Mouse (Mus musculus) neural tube, embryonic 15.5 days (tissue): ENCODE measurements at regions not wholly inside any gene's neighbourhood (a gene's known extent, or its start where the extent isn't known, plus 50 kb on each side); places are given as distances from the start of the nearest gene placed in this dataset.

ENCODE experiments used
- ATAC-seq: fragments of 200-750 bp; cut with Nextera tagmentation; 2 replicates; pipeline ENCODE4 v1.8.0; 2017; ENCODE audit warnings: mild to moderate bottlenecking, moderate TSS enrichment, moderate library complexity; ENCODE audit not compliant: low FRiP score
- H3K27ac ChIP-seq: fragments of 300-500 bp; sonication (generic); replicated peaks from 2 replicates; pipeline ENCODE4 v1.5.1; 2015; ENCODE audit warnings: mild to moderate bottlenecking, inconsistent platforms
- H3K27me3 ChIP-seq: fragments of 300-500 bp; sonication (generic); replicated peaks from 2 replicates; pipeline ENCODE4 v1.6.1; 2015; ENCODE audit warnings: inconsistent platforms
- H3K36me3 ChIP-seq: fragments of 300-500 bp; sonication (generic); 2 replicates; pipeline ENCODE4 v1.6.1; 2015; ENCODE audit warnings: inconsistent platforms
- H3K4me1 ChIP-seq: fragments of 300-500 bp; sonication (generic); 2 replicates; pipeline ENCODE4 v1.6.1; 2015; ENCODE audit warnings: inconsistent platforms
- H3K4me2 ChIP-seq: fragments of 300-500 bp; sonication (generic); 2 replicates; pipeline ENCODE4 v1.6.1; 2015; ENCODE audit warnings: inconsistent platforms, mild to moderate bottlenecking, moderate library complexity
- H3K4me3 ChIP-seq: fragments of 300-500 bp; sonication (generic); replicated peaks from 2 replicates; pipeline ENCODE4 v1.5.1; 2015; ENCODE audit warnings: mild to moderate bottlenecking, inconsistent platforms
- H3K9ac ChIP-seq: fragments of 300-500 bp; sonication (generic); replicated peaks from 2 replicates; pipeline ENCODE4 v1.6.1; 2015; ENCODE audit warnings: mild to moderate bottlenecking, inconsistent platforms
- H3K9me3 ChIP-seq: fragments of 300-500 bp; sonication (generic); replicated peaks from 2 replicates; pipeline ENCODE4 v1.6.1; 2016; ENCODE audit warnings: inconsistent platforms
- WGBS: fragments of 180-500 bp; shearing (Covaris S2); methylation state at CpG from one replicate; pipeline ENCODE4 v1.1.7; 2015; ENCODE audit warnings: mixed read lengths; 5-methylcytosine and 5-hydroxymethylcytosine counted together

GRCm38 (mm10) chr3:118062569-118062968 is 193.8 kb upstream of the Snx7 start:
- Histone ChIP-seq H3K9me3 (no peaks in the 10 kb centered on the region), H3K9ac (no peak overlapping the region), H3K27me3 (no peaks in the 10 kb centered on the region), H3K4me3 (no peak overlapping the region), H3K4me1 (no peaks in the 10 kb centered on the region), H3K36me3 (no peaks in the 10 kb centered on the region), H3K27ac (no peak overlapping the region), H3K4me2 (no peak overlapping the region)
- WGBS = 86% methylated on average over 1 of the region's 1 CpGs
- ATAC-seq = no peak

GRCm38 (mm10) chr3:118047016-118047415 is 178.3 kb upstream of the Snx7 start:
- 61% methylated on average over 11 of the region's 11 CpGs for WGBS
- Histone ChIP-seq H3K9ac (no peak overlapping the region), H3K4me1 (peaks cover 9% of the 10 kb centered on the region), H3K4me2 (peak overlapping the region; percentile 27), H3K9me3 (no peaks in the 10 kb centered on the region), H3K36me3 (no peaks in the 10 kb centered on the region), H3K27ac (no peak overlapping the region), H3K4me3 (no peak overlapping the region), H3K27me3 (no peaks in the 10 kb centered on the region)
- ATAC-seq = no peak

GRCm38 (mm10) chr3:118046536-118046935 is 177.8 kb upstream of the Snx7 start:
- Histone ChIP-seq H3K4me3 (no peak overlapping the region), H3K4me2 (peak overlapping the region; percentile 27), H3K27ac (no peak overlapping the region), H3K27me3 (no peaks in the 10 kb centered on the region), H3K9me3 (no peaks in the 10 kb centered on the region), H3K9ac (no peak overlapping the region), H3K36me3 (no peaks in the 10 kb centered on the region), H3K4me1 (peaks cover 9% of the 10 kb centered on the region)
- ATAC-seq = no peak
- WGBS = 40% methylated on average over 11 of the region's 11 CpGs

- Histone ChIP-seq H3K27me3 (no peaks in the 10 kb centered on the region), H3K27ac (no peak overlapping the region), H3K9ac (no peak overlapping the region), H3K4me1 (no peaks in the 10 kb centered on the region), H3K4me2 (no peak overlapping the region), H3K9me3 (no peaks in the 10 kb centered on the region), H3K36me3 (no peaks in the 10 kb centered on the region), H3K4me3 (no peak overlapping the region)
- ATAC-seq = no peak
- 89% methylated on average over 7 of the region's 7 CpGs for WGBS
Measured at GRCm38 (mm10) chr3:118036501-118036900, 167.8 kb upstream of the Snx7 start.

GRCm38 (mm10) chr3:117995401-117995800 is 126.7 kb upstream of the Snx7 start:
- H3K27me3 ChIP-seq = no peaks in the 10 kb centered on the region
- no peak overlapping the region for H3K27ac ChIP-seq
- no peak overlapping the region for H3K9ac ChIP-seq
- 40% methylated on average over 4 of the region's 4 CpGs for WGBS
- no peak for ATAC-seq
- H3K36me3 ChIP-seq = no peaks in the 10 kb centered on the region
- no peaks in the 10 kb centered on the region for H3K9me3 ChIP-seq
- H3K4me1 ChIP-seq = 0 out of 2 replicates have a peak, but pooled peaks cover 5% of the 10 kb centered on the region
- no peak overlapping the region for H3K4me3 ChIP-seq
- no peak overlapping the region for H3K4me2 ChIP-seq

- no peak overlapping the region for H3K9ac ChIP-seq
- H3K36me3 ChIP-seq = no peaks in the 10 kb centered on the region
- no peaks in the 10 kb centered on the region for H3K9me3 ChIP-seq
- no peak overlapping the region for H3K4me2 ChIP-seq
- WGBS = 54% methylated on average over 3 of the region's 3 CpGs
- H3K4me1 ChIP-seq = 0 out of 2 replicates have a peak, but pooled peaks cover 5% of the 10 kb centered on the region
- no peak overlapping the region for H3K27ac ChIP-seq
- ATAC-seq = no peak
- H3K27me3 ChIP-seq = no peaks in the 10 kb centered on the region
- H3K4me3 ChIP-seq = no peak overlapping the region
Measured at GRCm38 (mm10) chr3:117994110-117994509, 125.4 kb upstream of the Snx7 start.

- Histone ChIP-seq H3K4me2 (no peak overlapping the region), H3K9me3 (no peaks in the 10 kb centered on the region), H3K4me3 (no peak overlapping the region), H3K27me3 (no peaks in the 10 kb centered on the region), H3K36me3 (no peaks in the 10 kb centered on the region), H3K9ac (no peak overlapping the region), H3K4me1 (0 out of 2 replicates have a peak, but pooled peaks cover 5% of the 10 kb centered on the region), H3K27ac (no peak overlapping the region)
- ATAC-seq = no peak
- 94% methylated on average over 2 of the region's 2 CpGs for WGBS
Measured at GRCm38 (mm10) chr3:117990561-117990960, 121.8 kb upstream of the Snx7 start.

- ATAC-seq = no peak
- Histone ChIP-seq H3K4me1 (0 out of 2 replicates have a peak, but pooled peaks cover 2% of the 10 kb centered on the region), H3K27ac (no peak overlapping the region), H3K36me3 (no peaks in the 10 kb centered on the region), H3K27me3 (no peaks in the 10 kb centered on the region), H3K4me2 (no peak overlapping the region), H3K9me3 (no peaks in the 10 kb centered on the region), H3K9ac (no peak overlapping the region), H3K4me3 (no peak overlapping the region)
- 82% methylated on average over 5 of the region's 5 CpGs for WGBS
Measured at GRCm38 (mm10) chr3:117988443-117988842, 119.7 kb upstream of the Snx7 start.

GRCm38 (mm10) chr3:117975638-117976037 is 106.9 kb upstream of the Snx7 start:
- Histone ChIP-seq H3K27ac (no peak overlapping the region), H3K4me1 (no peaks in the 10 kb centered on the region), H3K9ac (no peak overlapping the region), H3K4me2 (no peak overlapping the region), H3K27me3 (no peaks in the 10 kb centered on the region), H3K4me3 (no peak overlapping the region), H3K9me3 (no peaks in the 10 kb centered on the region), H3K36me3 (no peaks in the 10 kb centered on the region)
- ATAC-seq = no peak
- 67% methylated on average over 1 of the region's 1 CpGs for WGBS

- H3K36me3 ChIP-seq = no peaks in the 10 kb centered on the region
- no peak overlapping the region for H3K9ac ChIP-seq
- no peak overlapping the region for H3K4me2 ChIP-seq
- no peak overlapping the region for H3K27ac ChIP-seq
- no peak for ATAC-seq
- H3K27me3 ChIP-seq = no peaks in the 10 kb centered on the region
- 79% methylated on average over 5 of the region's 5 CpGs for WGBS
- no peak overlapping the region for H3K4me3 ChIP-seq
- no peaks in the 10 kb centered on the region for H3K9me3 ChIP-seq
- no peaks in the 10 kb centered on the region for H3K4me1 ChIP-seq
Measured at GRCm38 (mm10) chr3:117968805-117969204, 100.1 kb upstream of the Snx7 start.

GRCm38 (mm10) chr3:117938426-117938825 is 69.7 kb upstream of the Snx7 start:
- no peak for ATAC-seq
- H3K4me3 ChIP-seq = no peak overlapping the region
- H3K27me3 ChIP-seq = no peaks in the 10 kb centered on the region
- no peak overlapping the region for H3K9ac ChIP-seq
- no peak overlapping the region for H3K27ac ChIP-seq
- no peak overlapping the region for H3K4me2 ChIP-seq
- H3K4me1 ChIP-seq = no peaks in the 10 kb centered on the region
- no peaks in the 10 kb centered on the region for H3K9me3 ChIP-seq
- H3K36me3 ChIP-seq = no peaks in the 10 kb centered on the region

GRCm38 (mm10) chr3:117927527-117927926 is 58.8 kb upstream of the Snx7 start:
- ATAC-seq = no peak
- Histone ChIP-seq H3K36me3 (no peaks in the 10 kb centered on the region), H3K9ac (no peak overlapping the region), H3K27me3 (no peaks in the 10 kb centered on the region), H3K4me3 (no peak overlapping the region), H3K4me2 (no peak overlapping the region), H3K4me1 (no peaks in the 10 kb centered on the region), H3K9me3 (no peaks in the 10 kb centered on the region), H3K27ac (no peak overlapping the region)
- WGBS = 71% methylated on average over 1 of the region's 1 CpGs
